Mouse (Mus musculus) liver, embryonic 14.5 days (tissue): ENCODE results near the gene Sall4.

Experiments used
- CTCF ChIP-seq: IDR thresholded peaks from 2 replicates; pipeline ENCODE4 v1.5.1; 2016; ENCODE audit warnings: antibody characterized with exemption, low read depth, control low read depth
- EP300 ChIP-seq: IDR thresholded peaks from 2 replicates; pipeline ENCODE4 v1.6.1; 2016; ENCODE audit warnings: antibody characterized with exemption, low read depth

GRCm38 (mm10) chr2:168791115-168791802 lies 23.5 kb upstream of the Sall4 start:
- no peak for TF ChIP-seq CTCF
- TF ChIP-seq EP300 = no peak
